Mouse (Mus musculus) cortical plate, adult 2 months (tissue): Measurements from ENCODE around the gene Tenm2.

ENCODE experiments used
- CTCF ChIP-seq: fragments of 200-500 bp; IDR thresholded peaks from 2 replicates; pipeline ENCODE4 v1.5.1; 2011; ENCODE audit warnings: mild to moderate bottlenecking, control low read depth, low read length; ENCODE audit not compliant: insufficient read depth; ENCODE audit errors: extremely low read depth
- POLR2A ChIP-seq: fragments of 200-500 bp; IDR thresholded peaks from 2 replicates; pipeline ENCODE4 v1.6.1; 2011; ENCODE audit warnings: mild to moderate bottlenecking, low read length, control low read depth; ENCODE audit not compliant: insufficient read depth; ENCODE audit errors: extremely low read depth

DNA sequence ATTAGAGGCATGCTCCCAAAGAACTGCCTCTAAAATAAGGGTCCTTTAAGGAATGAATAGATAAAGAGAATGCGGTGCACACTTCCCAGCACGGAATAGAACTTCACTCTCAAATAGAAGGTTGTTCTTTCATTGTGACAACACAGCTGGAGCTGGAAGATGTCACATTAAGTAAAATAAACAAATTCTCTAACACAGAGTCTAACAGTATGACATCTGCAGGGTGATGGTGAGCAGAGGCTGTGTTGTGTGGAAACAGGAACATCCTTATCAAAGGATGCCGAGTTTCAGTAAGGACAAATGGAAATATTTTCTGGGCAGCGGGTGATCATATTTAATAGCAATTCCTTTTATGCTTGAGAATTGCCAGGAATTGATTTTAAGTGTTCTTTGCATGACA, 897.3 kb downstream of the Tenm2 start:
- TF ChIP-seq POLR2A (no peak), CTCF (no peak)
